Mouse (Mus musculus) MEL (cell line): ENCODE measurements at regions not wholly inside any gene's neighbourhood (a gene's known extent, or its start where the extent isn't known, plus 50 kb on each side); places are given as distances from the start of the nearest gene placed in this dataset.

Source experiments
- CHD1 ChIP-seq: IDR thresholded peaks from 2 replicates; pipeline ENCODE4 v1.6.1; 2012; ENCODE audit warnings: low read depth, mild to moderate bottlenecking, inconsistent platforms, low read length, improper control_type of control experiment
- CTCF ChIP-seq, 3 experiments: IDR thresholded peaks in 2 of 3; conservative IDR thresholded peaks in 1 of 3; 2 replicates each; pipeline ENCODE4 v1.5.1; 2011 to 2012; ENCODE audit warnings: low read length in 3 of 3, low read depth in 2 of 3, mild to moderate bottlenecking in 2 of 3, improper control_type of control experiment in 1 of 3, inconsistent platforms in 1 of 3, mixed read lengths in 1 of 3, moderate library complexity in 1 of 3; ENCODE audit not compliant: control insufficient read depth in 1 of 3, insufficient read depth in 1 of 3, poor library complexity in 1 of 3, severe bottlenecking in 1 of 3
- JUND ChIP-seq: IDR thresholded peaks from 2 replicates; pipeline ENCODE4 v1.6.1; 2011; ENCODE audit warnings: low read depth, mild to moderate bottlenecking, improper control_type of control experiment, low read length
- POLR2A ChIP-seq, 2 experiments: IDR thresholded peaks; 2 replicates each; pipeline ENCODE4 v1.6.1; 2011 to 2012; ENCODE audit warnings: low read length in 2 of 2, mild to moderate bottlenecking in 2 of 2, control low read depth in 1 of 2, improper control_type of control experiment in 1 of 2, low read depth in 1 of 2, moderate library complexity in 1 of 2; ENCODE audit not compliant: control insufficient read depth in 1 of 2, insufficient read depth in 1 of 2, poor library complexity in 1 of 2
- POLR2AphosphoS2 ChIP-seq: IDR thresholded peaks from 2 replicates; pipeline ENCODE4 v1.6.1; 2011; ENCODE audit warnings: low read length, improper control_type of control experiment

DNA sequence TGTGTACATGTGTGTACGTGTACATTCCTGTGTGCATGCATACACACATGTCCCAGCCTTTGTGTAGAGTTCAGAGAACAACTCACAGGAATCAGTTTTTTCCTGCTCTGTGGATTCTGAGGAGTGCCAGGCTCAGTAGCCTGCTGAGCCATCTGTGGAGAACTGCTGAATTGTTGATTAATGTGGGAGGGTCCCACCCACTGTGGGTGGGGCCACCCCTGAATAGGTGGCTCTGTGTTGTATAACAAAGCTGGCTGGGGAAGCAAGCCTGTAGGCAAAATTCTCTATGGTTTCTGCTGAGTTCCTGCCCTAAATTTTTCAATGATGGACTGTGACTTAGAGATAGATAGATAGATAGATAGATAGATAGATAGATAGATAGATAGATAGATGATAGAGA, 196.8 kb upstream of the Mvb12b start:
- TF ChIP-seq POLR2A (IDR thresholded peaks at IDR 0.05; ENCODE audit: control insufficient read depth in 1 of 2, insufficient read depth in 1 of 2, low read depth in 1 of 2, low read length in 2 of 2, poor library complexity in 1 of 2) (no peak), JUND (no peak), CHD1 (no peak), POLR2AphosphoS2 (no peak), CTCF (IDR thresholded peaks at IDR 0.05 in 2 of 3, conservative IDR thresholded peaks at IDR 0.05 in 1 of 3; ENCODE audit: control insufficient read depth in 1 of 3, insufficient read depth in 1 of 3, low read depth in 2 of 3, low read length in 3 of 3, poor library complexity in 1 of 3, severe bottlenecking in 1 of 3) (no peak)
